Mouse (Mus musculus): Measurements from ENCODE around the gene Metap1. TPM values are rescaled to one million over a fixed set of nuclear protein-coding genes. Genes with fewer than 3 reads are reported as not detected.

Gene Metap1
- polyA plus RNA-seq, 1 experiment from 2014 or later: 48.0 TPM

GRCm38 (mm10) chr3:138461832-138462231 lies 27.5 kb downstream of the Metap1 start:
- Histone ChIP-seq H3K4me3 (replicated peaks; ENCODE audit: low read length) (no peak overlapping the region), H3K9me3 (ENCODE audit: control insufficient read depth, low read length) (0 out of 2 replicates have a peak, but pooled peaks cover 3% of the 10 kb centered on the region), H3K27me3 (replicated peaks; ENCODE audit: control insufficient read depth, insufficient read depth, low read length) (no peaks in the 10 kb centered on the region), H3K36me3 (ENCODE audit: control insufficient read depth, insufficient read depth) (peaks cover 30% of the 10 kb centered on the region), H3K27ac (ENCODE audit: low read length) (no peak overlapping the region), H3K9ac (replicated peaks; ENCODE audit: low read depth, low read length) (no peak overlapping the region), H3K4me1 (replicated peaks; ENCODE audit: control insufficient read depth, insufficient read depth, low read length) (no peaks in the 10 kb centered on the region), H3K4me2 (ENCODE audit: low read length) (no peak overlapping the region)
- 73% methylated on average over 3 of the region's 3 CpGs for WGBS
- ATAC-seq: no peak

GRCm38 (mm10) chr3:138460260-138460659 lies 29.1 kb downstream of the Metap1 start:
- Histone ChIP-seq H3K4me1 (replicated peaks; ENCODE audit: control insufficient read depth, insufficient read depth, low read length) (no peaks in the 10 kb centered on the region), H3K36me3 (ENCODE audit: control insufficient read depth, insufficient read depth) (peaks cover 31% of the 10 kb centered on the region), H3K4me3 (replicated peaks; ENCODE audit: low read length) (no peak overlapping the region), H3K4me2 (ENCODE audit: low read length) (no peak overlapping the region), H3K9me3 (ENCODE audit: control insufficient read depth, low read length) (0 out of 2 replicates have a peak, but pooled peaks cover 3% of the 10 kb centered on the region), H3K9ac (replicated peaks; ENCODE audit: low read depth, low read length) (no peak overlapping the region), H3K27ac (ENCODE audit: low read length) (no peak overlapping the region), H3K27me3 (replicated peaks; ENCODE audit: control insufficient read depth, insufficient read depth, low read length) (no peaks in the 10 kb centered on the region)
- no peak for ATAC-seq
- WGBS: 78% methylated on average over 13 of the region's 13 CpGs

GRCm38 (mm10) chr3:138458441-138458840 lies 30.9 kb downstream of the Metap1 start:
- Histone ChIP-seq H3K9ac (replicated peaks; ENCODE audit: low read depth, low read length) (no peak overlapping the region), H3K9me3 (ENCODE audit: control insufficient read depth, low read length) (0 out of 2 replicates have a peak, but pooled peaks cover 3% of the 10 kb centered on the region), H3K4me1 (replicated peaks; ENCODE audit: control insufficient read depth, insufficient read depth, low read length) (no peaks in the 10 kb centered on the region), H3K27me3 (replicated peaks; ENCODE audit: control insufficient read depth, insufficient read depth, low read length) (no peaks in the 10 kb centered on the region), H3K27ac (ENCODE audit: low read length) (no peak overlapping the region), H3K4me2 (ENCODE audit: low read length) (no peak overlapping the region), H3K36me3 (ENCODE audit: control insufficient read depth, insufficient read depth) (peaks cover 44% of the 10 kb centered on the region), H3K4me3 (replicated peaks; ENCODE audit: low read length) (no peak overlapping the region)
- 90% methylated on average over 3 of the region's 3 CpGs for WGBS
- no peak for ATAC-seq

- Histone ChIP-seq H3K27ac (ENCODE audit: low read length) (no peak overlapping the region), H3K9me3 (ENCODE audit: control insufficient read depth, low read length) (0 out of 2 replicates have a peak, but pooled peaks cover 3% of the 10 kb centered on the region), H3K27me3 (replicated peaks; ENCODE audit: control insufficient read depth, insufficient read depth, low read length) (no peaks in the 10 kb centered on the region), H3K4me1 (replicated peaks; ENCODE audit: control insufficient read depth, insufficient read depth, low read length) (no peaks in the 10 kb centered on the region), H3K4me3 (replicated peaks; ENCODE audit: low read length) (no peak overlapping the region), H3K36me3 (ENCODE audit: control insufficient read depth, insufficient read depth) (peaks cover 44% of the 10 kb centered on the region), H3K4me2 (ENCODE audit: low read length) (no peak overlapping the region), H3K9ac (replicated peaks; ENCODE audit: low read depth, low read length) (no peak overlapping the region)
- no peak for ATAC-seq
- WGBS: 93% methylated on average over 13 of the region's 13 CpGs
Observed at GRCm38 (mm10) chr3:138454711-138455435, 34.4 kb downstream of the Metap1 start.

GRCm38 (mm10) chr3:138454234-138454633 lies 35.1 kb downstream of the Metap1 start:
- ATAC-seq: no peak
- no peak overlapping the region for H3K4me2 ChIP-seq (ENCODE audit: low read length)
- no peaks in the 10 kb centered on the region for H3K27me3 ChIP-seq (replicated peaks; ENCODE audit: control insufficient read depth, insufficient read depth, low read length)
- H3K9ac ChIP-seq (replicated peaks; ENCODE audit: low read depth, low read length): no peak overlapping the region
- 100% methylated on average over 1 of the region's 1 CpGs for WGBS
- H3K4me3 ChIP-seq (replicated peaks; ENCODE audit: low read length): no peak overlapping the region
- no peak overlapping the region for H3K27ac ChIP-seq (ENCODE audit: low read length)
- peaks cover 42% of the 10 kb centered on the region for H3K36me3 ChIP-seq (ENCODE audit: control insufficient read depth, insufficient read depth)
- 0 out of 2 replicates have a peak, but pooled peaks cover 3% of the 10 kb centered on the region for H3K9me3 ChIP-seq (ENCODE audit: control insufficient read depth, low read length)
- no peaks in the 10 kb centered on the region for H3K4me1 ChIP-seq (replicated peaks; ENCODE audit: control insufficient read depth, insufficient read depth, low read length)

- no peak overlapping the region for H3K4me2 ChIP-seq (ENCODE audit: low read length)
- ATAC-seq: no peak
- no peak overlapping the region for H3K27ac ChIP-seq (ENCODE audit: low read length)
- H3K27me3 ChIP-seq (replicated peaks; ENCODE audit: control insufficient read depth, insufficient read depth, low read length): no peaks in the 10 kb centered on the region
- H3K9ac ChIP-seq (replicated peaks; ENCODE audit: low read depth, low read length): no peak overlapping the region
- WGBS: 91% methylated on average over 10 of the region's 10 CpGs
- no peaks in the 10 kb centered on the region for H3K9me3 ChIP-seq (ENCODE audit: control insufficient read depth, low read length)
- H3K4me1 ChIP-seq (replicated peaks; ENCODE audit: control insufficient read depth, insufficient read depth, low read length): no peaks in the 10 kb centered on the region
- H3K36me3 ChIP-seq (ENCODE audit: control insufficient read depth, insufficient read depth): peaks cover 42% of the 10 kb centered on the region
- H3K4me3 ChIP-seq (replicated peaks; ENCODE audit: low read length): no peak overlapping the region
Observed at GRCm38 (mm10) chr3:138452169-138452568, 37.1 kb downstream of the Metap1 start.

GRCm38 (mm10) chr3:138448077-138448860 lies 41.0 kb downstream of the Metap1 start:
- ATAC-seq: no peak

GRCm38 (mm10) chr3:138443465-138443771 lies 45.9 kb downstream of the Metap1 start:
- Histone ChIP-seq H3K9ac (replicated peaks; ENCODE audit: low read depth, low read length) (peak overlapping the region; percentile 89), H3K9me3 (ENCODE audit: control insufficient read depth, low read length) (no peaks in the 10 kb centered on the region), H3K27me3 (replicated peaks; ENCODE audit: control insufficient read depth, insufficient read depth, low read length) (no peaks in the 10 kb centered on the region), H3K4me1 (replicated peaks; ENCODE audit: control insufficient read depth, insufficient read depth, low read length) (peaks cover 12% of the 10 kb centered on the region), H3K4me2 (ENCODE audit: low read length) (peak overlapping the region; percentile 61), H3K27ac (ENCODE audit: low read length) (peak overlapping the region; percentile 90), H3K4me3 (replicated peaks; ENCODE audit: low read length) (peak overlapping the region; percentile 89), H3K36me3 (ENCODE audit: control insufficient read depth, insufficient read depth) (peaks cover 12% of the 10 kb centered on the region)
- WGBS: 3% methylated on average over 9 of the region's 9 CpGs
- peak; percentile 0 for ATAC-seq

More at GRCm38 (mm10) chr3:138448077-138448860, 41.0 kb downstream of the Metap1 start:
- no peaks in the 10 kb centered on the region for H3K27me3 ChIP-seq (replicated peaks; ENCODE audit: control insufficient read depth, insufficient read depth, low read length)
- no peaks in the 10 kb centered on the region for H3K9me3 ChIP-seq (ENCODE audit: control insufficient read depth, low read length)
- H3K9ac ChIP-seq (replicated peaks; ENCODE audit: low read depth, low read length): no peak overlapping the region
- no peak overlapping the region for H3K4me3 ChIP-seq (replicated peaks; ENCODE audit: low read length)
- WGBS: 85% methylated on average over 12 of the region's 12 CpGs
- peaks cover 7% of the 10 kb centered on the region for H3K4me1 ChIP-seq (replicated peaks; ENCODE audit: control insufficient read depth, insufficient read depth, low read length)
- H3K27ac ChIP-seq (ENCODE audit: low read length): no peak overlapping the region
- no peak overlapping the region for H3K4me2 ChIP-seq (ENCODE audit: low read length)
- peaks cover 28% of the 10 kb centered on the region for H3K36me3 ChIP-seq (ENCODE audit: control insufficient read depth, insufficient read depth)

GRCm38 (mm10) chr3:138442612-138443464 lies 46.5 kb downstream of the Metap1 start, which contains the start of gene Adh5:
Gene Adh5, plus strand, starts transcription at chr3:138443093.
- Histone ChIP-seq H3K36me3 (ENCODE audit: control insufficient read depth, insufficient read depth) (peaks cover 6% of the 10 kb centered on the region), H3K27me3 (replicated peaks; ENCODE audit: control insufficient read depth, insufficient read depth, low read length) (no peaks in the 10 kb centered on the region), H3K27ac (ENCODE audit: low read length) (peak within 1 kb of the TSS; percentile 90), H3K4me3 (replicated peaks; ENCODE audit: low read length) (peak within 1 kb of the TSS; percentile 89), H3K4me2 (ENCODE audit: low read length) (peak within 1 kb of the TSS; percentile 77), H3K9ac (replicated peaks; ENCODE audit: low read depth, low read length) (peak within 1 kb of the TSS; percentile 89), H3K4me1 (replicated peaks; ENCODE audit: control insufficient read depth, insufficient read depth, low read length) (peaks cover 12% of the 10 kb centered on the region), H3K9me3 (ENCODE audit: control insufficient read depth, low read length) (no peaks in the 10 kb centered on the region)
- ATAC-seq: peak; percentile 98
- WGBS: under 1% methylated on average over 86 of the region's 86 CpGs
